Mouse (Mus musculus) bone marrow, adult 2 months (tissue): ENCODE data around the gene Pdcd2l. TPM values are rescaled to one million over a fixed set of nuclear protein-coding genes. Genes with fewer than 3 reads are reported as not detected.

Experiments
- H3K27ac ChIP-seq: fragments of 200-500 bp; 2 replicates; pipeline ENCODE4 v1.5.1; 2012; ENCODE audit warnings: low read depth, mild to moderate bottlenecking, control low read depth, inconsistent platforms, low read length; ENCODE audit not compliant: control insufficient read depth, poor library complexity, insufficient read depth
- H3K4me1 ChIP-seq: fragments of 200-500 bp; 2 replicates; pipeline ENCODE4 v1.6.1; 2011; ENCODE audit warnings: low read length; ENCODE audit not compliant: control insufficient read depth, insufficient read depth
- H3K4me3 ChIP-seq: fragments of 200-500 bp; replicated peaks from 2 replicates; pipeline ENCODE3; 2011; ENCODE audit warnings: mild to moderate bottlenecking, low read depth, low read length, control low read depth; ENCODE audit not compliant: control insufficient read depth
- CTCF ChIP-seq: fragments of 200-500 bp; IDR thresholded peaks from 2 replicates; pipeline ENCODE4 v1.5.1; 2011; ENCODE audit warnings: low read length, control low read depth; ENCODE audit not compliant: control insufficient read depth, insufficient read depth
- POLR2A ChIP-seq: fragments of 200-500 bp; IDR thresholded peaks from 2 replicates; pipeline ENCODE4 v1.6.1; 2011; ENCODE audit warnings: low read depth, mild to moderate bottlenecking, control low read depth, low read length, borderline replicate concordance; ENCODE audit not compliant: control insufficient read depth
- WGBS: fragments of 180-500 bp; shearing (Covaris S2); methylation state at CpG from one replicate; pipeline ENCODE4 v1.1.7; 2018; 5-methylcytosine and 5-hydroxymethylcytosine counted together
- polyA plus RNA-seq: library from polyadenylated mRNA; stranded (reverse); fragments of >200 nt; gene quantifications from 2 replicates; pipeline ENCODE4 v1.2.4, GENCODE M21; 2011; ENCODE audit warnings: low replicate concordance; ENCODE audit not compliant: missing spikeins, insufficient read depth, insufficient read length

Gene Pdcd2l
- polyA plus RNA-seq, 1 experiment = 17.9 TPM

- 64% methylated on average over 1 of the region's 1 CpGs for WGBS
- Histone ChIP-seq H3K27ac (no peak overlapping the region), H3K4me1 (no peaks in the 10 kb centered on the region; the same call in 1 of the 2 replicates), H3K4me3 (no peak overlapping the region)
- TF ChIP-seq POLR2A (no peak), CTCF (no peak)
Measured at GRCm38 (mm10) chr7:34172251-34172650, 24.2 kb downstream of the Pdcd2l start.

- H3K27ac ChIP-seq = no peak within 1 kb of the TSS; the same call in 1 of the 2 replicates
- H3K4me3 ChIP-seq = peak within 1 kb of the TSS; percentile 90
- no peak for TF ChIP-seq POLR2A
- no peak for TF ChIP-seq CTCF
- no peaks in the 10 kb centered on the region; the same call in 1 of the 2 replicates for H3K4me1 ChIP-seq
- 88% methylated on average over 3 of the region's 3 CpGs for WGBS
Measured at GRCm38 (mm10) chr7:34169454-34169853, 27.0 kb downstream of the Pdcd2l start, which contains the start of gene Uba2. Gene Uba2 (minus strand): TSS chr7:34169599.

GRCm38 (mm10) chr7:34168470-34169251, 27.8 kb downstream of the Pdcd2l start:
- Histone ChIP-seq H3K4me1 (no peaks in the 10 kb centered on the region; the same call in 1 of the 2 replicates), H3K27ac (peak overlapping the region; percentile 76), H3K4me3 (peak overlapping the region; percentile 90)
- 9% methylated on average over 30 of the region's 30 CpGs for WGBS
- TF ChIP-seq POLR2A (peak; percentile 87), CTCF (no peak)

GRCm38 (mm10) chr7:34167766-34168469, 28.5 kb downstream of the Pdcd2l start:
- H3K27ac ChIP-seq = peak overlapping the region; percentile 76
- no peaks in the 10 kb centered on the region; the same call in 1 of the 2 replicates for H3K4me1 ChIP-seq
- under 1% methylated on average over 54 of the region's 54 CpGs for whole genome bisulfite sequencing
- no peak for TF ChIP-seq CTCF
- no peak for TF ChIP-seq POLR2A
- peak overlapping the region; percentile 90 for H3K4me3 ChIP-seq

GRCm38 (mm10) chr7:34166850-34167249, 29.6 kb downstream of the Pdcd2l start:
- Histone ChIP-seq H3K4me1 (no peaks in the 10 kb centered on the region; the same call in 1 of the 2 replicates), H3K27ac (no peak overlapping the region), H3K4me3 (peak overlapping the region; percentile 35)
- 50% methylated on average over 4 of the region's 4 CpGs for WGBS
- TF ChIP-seq CTCF (peak; percentile 54; the same call in 1 of the 2 replicates), POLR2A (no peak)

GRCm38 (mm10) chr7:34165999-34166398, 30.5 kb downstream of the Pdcd2l start:
- 78% methylated on average over 3 of the region's 3 CpGs for WGBS
- H3K27ac ChIP-seq = no peak overlapping the region
- H3K4me1 ChIP-seq = no peaks in the 10 kb centered on the region; the same call in 1 of the 2 replicates
- TF ChIP-seq CTCF (no peak), POLR2A (no peak)
- H3K4me3 ChIP-seq = no peak overlapping the region

- H3K4me3 ChIP-seq = no peak overlapping the region
Measured at GRCm38 (mm10) chr7:34164671-34165070, 31.8 kb downstream of the Pdcd2l start.

GRCm38 (mm10) chr7:34159167-34159566, 37.3 kb downstream of the Pdcd2l start:
- Histone ChIP-seq H3K4me1 (no peaks in the 10 kb centered on the region), H3K4me3 (no peak overlapping the region), H3K27ac (no peak overlapping the region)
- TF ChIP-seq POLR2A = no peak
- 86% methylated on average over 3 of the region's 3 CpGs for WGBS

More at GRCm38 (mm10) chr7:34164671-34165070, 31.8 kb downstream of the Pdcd2l start:
- H3K27ac ChIP-seq = no peak overlapping the region
- no peaks in the 10 kb centered on the region; the same call in 1 of the 2 replicates for H3K4me1 ChIP-seq
- TF ChIP-seq CTCF (no peak), POLR2A (no peak)
- 95% methylated on average over 7 of the region's 7 CpGs for WGBS
